Mouse (Mus musculus): ENCODE data around the gene Majin.

Majin gene

DNA sequence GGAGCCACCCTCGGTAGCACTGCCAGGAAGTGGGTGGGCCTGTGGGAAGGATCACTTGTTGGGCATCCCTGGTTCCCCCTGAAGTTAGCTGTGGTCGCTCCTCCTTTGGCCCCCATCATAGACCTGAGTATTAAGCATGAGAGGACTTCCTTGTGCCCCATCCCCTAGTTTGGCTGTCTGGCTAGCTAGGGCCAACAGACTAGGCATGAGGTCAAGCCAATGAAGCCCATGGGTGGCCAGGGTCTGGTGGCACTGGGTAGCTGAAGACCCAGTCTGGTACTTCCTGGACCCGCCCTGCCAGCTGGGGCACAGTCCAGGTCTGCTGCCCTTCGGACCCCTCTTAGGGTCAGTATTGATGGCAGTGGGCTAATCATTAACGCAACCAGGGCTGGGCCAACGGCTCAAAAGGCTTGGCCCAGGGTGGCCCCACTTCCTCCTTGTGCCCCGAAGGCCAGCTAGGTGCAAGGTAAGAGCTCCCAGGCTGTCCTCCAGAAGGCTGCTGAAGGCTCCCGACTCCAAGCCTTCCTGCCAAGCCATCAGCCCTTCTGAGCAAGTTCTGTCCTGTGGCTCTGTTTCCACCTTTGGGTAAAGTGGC lies 78.7 kb downstream of the Majin start:
- no peak for DNase-seq (ENCODE audit: low read depth, low spot score)

DNA sequence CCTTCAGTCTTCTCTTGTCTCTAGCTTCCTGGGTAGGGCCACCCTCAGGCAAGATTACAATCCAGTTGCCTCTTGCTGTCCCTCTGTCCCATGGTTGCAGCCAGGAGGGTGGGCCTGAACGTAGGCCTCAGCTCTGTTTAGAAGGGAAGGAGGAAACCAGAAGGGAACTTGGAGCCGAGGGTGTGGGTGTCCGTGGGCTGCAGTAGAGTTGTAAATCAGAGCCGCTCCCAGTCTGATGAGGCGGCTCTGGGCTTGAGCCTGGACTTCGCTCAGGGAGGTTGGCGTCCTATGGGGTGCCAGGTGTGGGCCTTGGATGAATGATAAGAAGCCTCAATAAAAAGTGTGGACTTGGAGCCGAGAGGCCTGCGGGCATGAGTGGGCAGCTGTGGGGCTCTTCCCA lies 80.0 kb downstream of the Majin start:
- DNase-seq (ENCODE audit: low read depth, low spot score), result no peak

DNA sequence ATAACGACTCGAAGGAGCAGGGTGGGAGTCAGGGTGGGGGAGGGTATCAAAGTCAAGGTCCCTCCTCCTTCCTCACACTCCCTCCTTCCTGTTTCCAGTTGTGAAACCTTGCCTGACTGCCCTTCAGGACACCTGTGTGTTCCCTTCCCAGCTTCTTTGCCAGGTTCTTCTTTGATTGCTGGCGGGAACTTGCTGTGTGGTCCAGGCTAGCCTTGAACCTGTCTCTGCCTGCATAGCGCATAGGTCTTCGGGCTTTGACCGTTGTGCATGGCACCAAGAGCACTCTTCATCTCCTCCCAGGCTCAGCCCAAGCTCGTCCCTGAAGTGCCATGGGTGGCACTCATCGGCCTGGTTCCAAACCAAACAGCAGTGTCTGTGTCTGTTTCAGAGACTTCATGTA lies 80.8 kb downstream of the Majin start:
- no peak for DNase-seq (ENCODE audit: low read depth, low spot score)

DNA sequence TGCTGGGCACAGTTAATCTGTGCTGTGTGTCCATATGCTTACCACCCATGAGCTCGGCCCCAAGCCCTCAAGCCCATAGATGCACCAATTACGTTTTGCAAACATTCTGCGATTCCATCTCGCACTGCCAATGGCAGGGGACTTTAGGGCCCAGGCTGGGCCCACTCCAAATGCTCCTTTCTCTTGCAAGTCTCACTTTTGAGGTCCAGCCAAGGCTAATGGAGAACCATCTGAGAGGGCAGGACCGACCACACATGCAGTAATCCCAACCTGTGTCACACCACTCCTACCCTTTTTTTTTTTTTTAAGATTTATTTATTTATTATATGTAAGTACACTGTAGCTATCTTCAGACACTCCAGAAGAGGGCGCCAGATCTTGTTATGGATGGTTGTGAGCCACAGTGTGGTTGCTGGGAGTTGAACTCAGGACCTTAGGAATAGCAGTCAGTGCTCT lies 81.6 kb downstream of the Majin start:
- no peak for DNase-seq (ENCODE audit: low read depth, low spot score)

DNA sequence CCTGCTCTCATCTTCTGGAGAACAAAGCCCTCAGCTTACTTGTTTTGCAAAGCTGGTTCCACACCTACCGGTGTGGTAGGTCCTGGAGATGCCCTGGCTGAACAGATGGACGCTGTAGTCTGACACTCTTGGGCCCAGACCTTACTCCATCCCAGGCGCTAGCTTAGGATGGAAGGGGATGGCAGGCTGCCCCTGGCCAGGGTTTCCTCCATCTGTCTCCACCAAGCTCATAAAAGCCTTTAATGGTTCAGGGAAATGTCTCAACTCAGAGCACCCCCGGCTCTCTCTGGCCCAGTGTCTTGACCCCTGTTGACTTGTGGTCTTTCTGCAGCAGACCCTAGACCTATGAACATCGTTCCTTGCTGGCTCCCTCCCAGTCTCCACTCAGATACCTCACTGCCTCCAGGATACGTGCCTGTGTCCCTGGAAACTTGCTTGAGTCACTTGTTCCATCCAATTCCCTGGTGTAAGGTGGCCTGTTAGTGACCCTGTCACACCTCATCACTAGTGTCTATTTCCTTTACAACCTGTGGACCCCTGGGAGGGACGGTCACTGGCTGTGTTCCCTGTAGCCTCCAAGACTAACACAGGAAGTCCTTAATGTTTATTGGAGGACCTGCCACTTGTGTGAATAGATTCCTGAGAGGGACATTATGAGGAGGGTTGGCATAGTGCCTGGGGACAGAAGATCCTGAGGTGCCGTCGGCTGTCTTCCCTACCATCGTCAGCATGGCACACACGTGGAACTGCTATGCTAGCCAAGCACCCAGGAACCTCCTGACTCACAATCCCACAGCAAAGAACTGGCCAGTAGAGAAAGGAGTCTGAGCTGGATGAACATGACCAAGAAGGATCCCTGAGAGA lies 83.3 kb downstream of the Majin start:
- DNase-seq (ENCODE audit: low read depth, low spot score), result peak; percentile 40

DNA sequence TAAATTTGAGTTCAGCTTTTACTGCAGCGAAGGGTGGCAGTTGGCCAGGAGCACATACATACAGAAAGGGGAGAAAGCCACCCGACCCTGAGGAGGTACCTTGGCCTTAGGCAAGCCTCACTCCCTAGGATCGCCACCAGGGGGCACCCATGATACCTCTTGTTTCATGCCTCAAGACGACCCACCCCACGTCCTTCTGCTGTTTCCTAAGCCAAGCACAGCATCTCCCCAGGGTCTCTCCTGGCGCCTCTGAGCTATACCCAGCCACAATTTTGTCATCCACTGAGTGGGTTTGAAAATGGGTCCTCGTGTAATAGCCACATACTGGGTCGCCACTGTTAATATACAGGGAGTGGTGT lies 84.0 kb downstream of the Majin start:
- peak; percentile 86 for DNase-seq (ENCODE audit: low read depth, low spot score)

DNA sequence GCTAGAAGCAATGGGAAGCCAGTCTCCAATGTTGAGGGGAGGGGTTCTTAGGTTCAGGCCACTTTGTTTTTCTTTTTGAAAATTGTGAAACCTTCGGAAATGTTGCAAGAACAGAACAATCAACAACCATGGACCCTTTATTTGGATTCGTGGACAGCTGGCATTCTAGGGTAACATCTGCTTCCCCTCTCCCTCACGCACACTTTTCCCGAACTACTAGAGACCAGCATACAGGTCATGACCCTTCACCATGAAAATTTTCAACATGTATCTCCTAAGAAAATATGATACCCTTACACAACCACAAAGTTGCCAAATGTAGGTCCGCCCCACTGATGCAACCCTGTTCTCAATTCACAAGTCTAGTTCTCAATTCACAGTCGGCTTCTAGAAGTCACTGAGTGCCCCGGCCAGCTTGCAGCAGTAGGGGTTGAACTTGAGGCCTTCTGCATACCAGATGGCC lies 84.5 kb downstream of the Majin start:
- no peak for DNase-seq (ENCODE audit: low read depth, low spot score)

DNA sequence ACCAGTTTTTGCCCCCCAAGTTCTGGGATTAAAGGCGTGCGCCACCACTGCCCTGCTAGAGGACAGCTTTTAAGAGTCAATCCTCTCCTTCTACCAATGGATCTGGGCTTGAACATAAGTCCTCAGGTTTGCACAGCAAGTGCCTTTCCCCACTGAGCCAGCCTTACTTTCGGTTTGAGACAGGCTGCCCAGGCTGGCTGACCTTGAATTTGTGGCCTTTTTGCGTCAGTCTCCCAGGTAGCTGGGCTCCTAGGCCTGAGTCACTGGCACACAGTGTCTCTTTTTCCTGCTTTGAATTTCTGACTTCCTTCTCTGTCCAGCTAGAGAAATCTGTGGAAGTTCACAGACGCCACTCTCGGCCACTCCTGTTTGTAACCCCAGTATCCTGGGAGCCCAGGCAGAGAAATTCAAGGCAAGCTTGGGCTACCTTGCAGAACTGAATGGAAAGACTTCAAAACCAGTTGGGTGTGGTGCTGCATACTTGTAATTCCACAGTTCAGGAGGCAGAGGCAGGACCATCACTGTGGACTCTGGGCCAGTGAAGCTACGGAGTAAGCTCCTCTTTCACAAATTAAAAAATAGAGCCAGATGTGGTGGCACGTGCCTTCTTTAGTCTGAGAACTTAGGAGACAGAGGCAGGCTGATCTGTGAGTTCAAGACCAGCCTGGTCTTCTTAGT lies 85.7 kb downstream of the Majin start:
- no peak for DNase-seq (ENCODE audit: low read depth, low spot score)

DNA sequence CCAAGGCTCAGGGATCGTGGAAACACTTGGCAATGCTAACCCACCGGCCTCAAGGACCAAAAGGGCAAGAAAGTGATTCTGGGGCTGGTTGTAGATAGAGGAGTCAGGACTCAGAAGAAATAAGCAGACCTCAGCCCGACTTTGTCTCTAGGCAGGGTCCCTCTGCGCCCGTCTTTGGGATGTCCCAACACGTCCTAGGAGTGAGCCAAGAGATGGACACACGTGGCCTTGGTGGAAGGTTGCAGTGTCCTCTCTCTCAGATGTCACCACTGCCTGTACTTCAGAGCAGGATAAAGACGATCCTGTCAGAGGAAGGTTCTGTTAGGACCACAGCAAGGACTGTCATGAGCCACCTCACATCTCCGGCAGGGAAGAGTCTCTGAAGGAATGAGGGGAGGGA lies 86.5 kb downstream of the Majin start:
- no peak for DNase-seq (ENCODE audit: low read depth, low spot score)

DNA sequence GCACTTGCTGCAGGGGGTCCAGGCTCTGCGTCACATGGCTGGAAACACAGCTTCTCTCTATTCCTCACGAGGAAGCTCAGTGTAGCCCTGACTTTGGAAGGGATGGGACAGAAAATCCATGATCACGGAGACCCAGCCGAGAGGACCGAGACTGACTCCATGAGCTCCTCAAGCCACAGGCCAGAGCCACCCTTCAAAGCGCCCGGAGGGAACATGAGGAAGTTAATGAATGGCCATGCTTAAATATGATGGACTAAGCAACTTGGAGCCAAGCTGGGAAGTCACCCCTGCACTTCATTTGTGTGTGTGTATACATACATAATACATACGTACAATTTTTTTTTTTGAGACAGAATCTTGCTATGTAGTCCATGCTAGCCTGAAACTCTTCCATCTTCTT lies 87.0 kb downstream of the Majin start:
- no peak for DNase-seq (ENCODE audit: low read depth, low spot score)

DNA sequence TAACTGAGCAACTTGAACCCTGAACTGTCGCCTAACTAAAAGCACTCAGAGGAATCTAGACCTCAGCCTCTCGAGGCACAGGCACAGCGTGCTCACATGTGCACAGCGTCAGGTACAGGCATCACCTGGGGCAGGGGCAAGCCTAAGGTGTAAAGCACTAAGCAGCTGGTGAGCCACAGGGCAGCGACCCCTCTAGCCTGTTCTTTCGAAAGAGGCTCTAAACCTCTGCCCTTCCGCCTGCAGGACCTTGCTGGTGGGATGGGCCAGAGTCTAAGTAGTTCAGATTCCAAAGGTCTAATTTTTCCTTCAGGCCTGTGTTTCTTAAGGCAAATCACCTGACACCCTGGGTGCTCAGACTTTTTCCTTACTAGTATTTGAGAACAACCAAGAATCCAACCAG lies 87.9 kb downstream of the Majin start:
- no peak for DNase-seq (ENCODE audit: low read depth, low spot score)

DNA sequence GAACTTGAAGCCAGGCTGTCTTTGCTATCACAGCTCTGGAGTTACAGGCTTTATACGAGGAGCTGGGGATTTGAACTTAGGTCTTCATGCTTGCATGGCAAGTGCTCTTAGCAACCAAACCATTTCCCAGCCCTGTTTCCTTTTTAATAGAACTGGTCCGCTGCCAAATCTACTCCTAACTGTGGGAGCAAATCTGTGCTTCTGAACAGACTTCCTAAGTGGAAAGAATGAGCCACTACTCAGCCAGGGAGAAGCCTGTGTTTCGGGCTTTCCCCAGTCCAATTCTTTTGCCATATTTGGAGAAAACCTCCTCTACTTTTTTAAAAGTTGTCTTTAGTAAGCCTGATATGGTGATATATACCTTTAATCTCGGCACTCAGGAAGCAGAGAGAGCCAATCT lies 88.5 kb downstream of the Majin start:
- peak; percentile 56 for DNase-seq (ENCODE audit: low read depth, low spot score)

DNA sequence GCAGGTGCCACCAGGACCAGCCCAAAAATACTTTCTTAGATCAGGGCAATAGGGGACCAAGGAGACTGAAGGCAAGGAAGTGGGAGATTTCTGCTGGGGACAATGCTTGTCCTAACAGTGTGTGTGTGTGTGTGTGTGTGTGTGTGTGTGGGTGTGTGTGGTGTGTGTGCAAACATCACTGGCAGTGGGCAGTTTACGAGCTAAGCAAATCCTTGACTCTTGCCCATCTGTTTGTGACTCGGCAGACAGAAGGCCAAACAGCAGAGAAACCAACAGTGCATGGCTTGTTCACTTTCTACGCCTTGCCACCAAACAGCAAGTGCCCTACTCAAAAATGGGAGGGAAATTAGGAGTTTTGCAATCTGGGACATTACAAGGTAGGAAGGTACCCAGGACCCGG lies 89.4 kb downstream of the Majin start:
- no peak for DNase-seq (ENCODE audit: low read depth, low spot score)
